Mouse (Mus musculus) retina, postnatal 7 days (tissue): ENCODE measurements at regions not wholly inside any gene's neighbourhood (a gene's known extent, or its start where the extent isn't known, plus 50 kb on each side); places are given as distances from the start of the nearest gene placed in this dataset.

Source experiments
- DNase-seq: peaks from one replicate; pipeline ENCODE4 v3.0.0-alpha.2; 2012; ENCODE audit warnings: low read depth, low spot score

DNA sequence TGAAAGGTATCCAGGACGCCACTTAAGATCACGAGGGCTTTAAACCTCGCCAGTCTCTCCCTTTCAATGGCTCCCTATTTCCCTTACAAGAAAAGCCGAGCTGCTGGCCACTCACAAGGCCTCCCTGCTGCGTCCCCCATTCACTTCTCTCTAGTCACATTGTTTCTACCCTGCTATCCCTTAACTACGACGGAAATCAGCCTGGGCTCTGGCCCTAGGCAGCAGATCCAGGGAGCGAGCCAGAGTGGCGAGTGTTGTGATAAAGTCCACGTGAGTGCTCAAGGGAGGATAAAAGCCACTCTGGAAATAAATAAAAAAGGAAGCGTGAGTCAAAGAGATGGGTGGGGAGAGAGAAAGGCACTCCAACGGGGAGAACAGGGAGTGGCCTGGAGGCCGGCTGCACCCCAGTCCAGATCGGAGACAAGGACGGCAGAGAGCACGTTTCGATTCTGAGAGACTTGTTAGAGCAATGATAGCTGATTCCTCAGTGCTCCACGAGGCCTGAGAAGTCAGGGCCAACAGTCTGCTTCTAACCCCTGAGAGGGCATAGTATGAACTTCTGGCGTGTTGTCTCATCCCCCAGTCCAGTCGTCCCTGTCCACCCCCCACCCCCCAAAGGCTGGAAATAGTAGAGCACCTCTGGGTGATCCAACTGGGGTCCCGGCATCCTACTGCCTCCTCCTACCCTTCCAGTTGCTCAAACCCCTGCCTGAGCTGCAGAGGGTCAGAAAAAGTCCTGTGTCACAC is 84.8 kb upstream of the Calm2 start:
- no peak for DNase-seq

DNA sequence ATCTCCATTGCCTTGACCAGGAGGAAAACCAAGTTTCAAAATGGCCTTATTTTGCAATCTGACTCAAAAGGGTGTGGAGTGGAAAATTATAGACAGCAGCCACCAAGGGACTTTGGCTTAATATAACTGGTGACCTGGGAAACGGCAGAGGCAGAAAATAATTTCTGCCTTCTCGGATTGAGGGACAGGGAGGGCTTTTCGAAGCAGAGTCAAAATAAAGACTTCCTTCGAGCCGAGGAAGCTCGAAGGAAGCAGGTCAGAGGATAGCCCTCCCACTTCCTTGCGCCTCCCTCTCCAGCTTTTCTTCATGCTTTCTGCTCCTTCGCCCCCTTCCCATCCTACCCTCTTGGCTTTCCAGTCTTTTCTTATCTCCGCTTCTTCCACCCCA is 85.4 kb upstream of the Calm2 start:
- DNase-seq, result no peak

GRCm38 (mm10) chr17:87532762-87533161 is 86.0 kb upstream of the Calm2 start:
- DNase-seq, result no peak

- no peak for DNase-seq
Measured at GRCm38 (mm10) chr17:87549568-87549967, 86.2 kb upstream of the Epcam start.

DNA sequence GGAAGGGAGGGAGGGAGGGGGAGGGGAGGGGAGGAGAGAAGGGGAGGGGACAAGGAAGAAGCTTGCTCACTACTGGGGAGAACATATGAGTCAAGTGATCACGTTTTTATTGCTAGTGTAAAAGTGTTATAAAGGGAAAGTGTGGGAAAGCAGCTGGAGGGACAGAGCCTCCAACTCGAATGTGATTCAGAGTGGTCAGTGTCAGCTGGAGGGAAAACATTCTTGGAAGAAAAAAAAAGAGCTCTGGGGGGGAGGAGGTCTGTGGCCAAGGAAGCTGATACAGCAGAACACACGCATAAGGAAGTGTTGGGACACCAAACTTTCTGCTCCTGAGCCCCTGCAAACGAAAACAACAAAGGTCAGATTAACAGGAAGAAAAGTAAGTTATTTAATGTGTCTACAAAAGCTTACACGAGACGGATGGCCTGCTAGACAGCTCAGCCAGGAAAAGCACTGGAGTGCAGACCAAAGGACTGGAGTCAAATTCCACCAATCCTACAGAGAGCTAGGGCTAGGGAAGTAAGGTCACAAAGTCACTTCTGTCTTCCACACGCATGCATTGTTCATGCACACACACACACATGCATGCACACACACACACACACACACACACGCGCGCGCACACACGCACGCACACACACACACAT is 85.1 kb upstream of the Epcam start:
- no peak for DNase-seq

GRCm38 (mm10) chr17:87554561-87554960 is 81.2 kb upstream of the Epcam start:
- DNase-seq, result peak; percentile 36

GRCm38 (mm10) chr17:87558419-87558818 is 77.4 kb upstream of the Epcam start:
- no peak for DNase-seq

DNA sequence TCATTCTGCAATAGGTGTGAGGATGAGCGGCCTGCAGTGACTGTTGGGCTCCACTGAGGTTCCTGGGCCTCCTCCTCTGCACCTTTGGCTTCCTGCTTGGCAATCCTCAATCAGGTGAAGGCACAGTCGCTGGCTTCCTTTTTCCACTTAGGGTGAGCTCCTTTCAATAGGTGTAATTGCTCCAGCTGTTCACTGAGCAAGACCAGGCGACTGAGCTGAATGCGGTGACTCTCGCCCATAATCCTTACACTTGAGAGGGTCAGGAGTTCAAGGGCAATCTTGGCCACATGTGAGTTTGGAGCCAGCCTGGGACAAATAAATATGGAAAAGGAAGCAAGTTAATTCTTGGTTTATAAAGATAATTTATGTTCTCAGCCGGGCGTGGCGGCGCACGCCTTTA is 76.1 kb upstream of the Epcam start:
- DNase-seq, result no peak

- no peak for DNase-seq
Measured at GRCm38 (mm10) chr17:87560923-87561322, 74.9 kb upstream of the Epcam start.

GRCm38 (mm10) chr17:87563375-87563774 is 72.4 kb upstream of the Epcam start:
- no peak for DNase-seq

- DNase-seq, result no peak
Measured at GRCm38 (mm10) chr17:87565631-87566030, 70.1 kb upstream of the Epcam start.

GRCm38 (mm10) chr17:87566296-87566695 is 69.5 kb upstream of the Epcam start:
- no peak for DNase-seq

DNA sequence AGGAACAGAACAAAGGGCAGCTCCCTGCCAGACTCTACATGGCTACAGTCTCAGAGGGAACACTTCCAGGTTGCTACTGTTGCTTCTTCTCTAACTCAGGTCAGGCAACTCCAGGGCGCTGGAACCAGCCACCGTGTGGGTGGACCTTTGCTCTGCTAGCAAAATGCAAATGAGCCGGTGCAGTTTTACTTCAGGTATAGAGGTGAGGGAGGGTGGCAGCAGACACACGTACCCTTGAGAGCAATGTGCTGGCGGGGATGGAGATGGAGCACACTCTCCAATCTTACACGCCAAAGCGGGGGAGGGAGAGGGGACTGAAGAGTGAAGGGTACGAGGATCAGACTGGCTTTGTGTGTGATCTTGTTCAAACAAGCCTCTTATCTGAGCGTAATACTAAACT is 68.8 kb upstream of the Epcam start:
- DNase-seq, result no peak

GRCm38 (mm10) chr17:87567475-87567874 is 68.3 kb upstream of the Epcam start:
- no peak for DNase-seq

- DNase-seq, result no peak
Measured at GRCm38 (mm10) chr17:87569981-87570380, 65.8 kb upstream of the Epcam start.

DNA sequence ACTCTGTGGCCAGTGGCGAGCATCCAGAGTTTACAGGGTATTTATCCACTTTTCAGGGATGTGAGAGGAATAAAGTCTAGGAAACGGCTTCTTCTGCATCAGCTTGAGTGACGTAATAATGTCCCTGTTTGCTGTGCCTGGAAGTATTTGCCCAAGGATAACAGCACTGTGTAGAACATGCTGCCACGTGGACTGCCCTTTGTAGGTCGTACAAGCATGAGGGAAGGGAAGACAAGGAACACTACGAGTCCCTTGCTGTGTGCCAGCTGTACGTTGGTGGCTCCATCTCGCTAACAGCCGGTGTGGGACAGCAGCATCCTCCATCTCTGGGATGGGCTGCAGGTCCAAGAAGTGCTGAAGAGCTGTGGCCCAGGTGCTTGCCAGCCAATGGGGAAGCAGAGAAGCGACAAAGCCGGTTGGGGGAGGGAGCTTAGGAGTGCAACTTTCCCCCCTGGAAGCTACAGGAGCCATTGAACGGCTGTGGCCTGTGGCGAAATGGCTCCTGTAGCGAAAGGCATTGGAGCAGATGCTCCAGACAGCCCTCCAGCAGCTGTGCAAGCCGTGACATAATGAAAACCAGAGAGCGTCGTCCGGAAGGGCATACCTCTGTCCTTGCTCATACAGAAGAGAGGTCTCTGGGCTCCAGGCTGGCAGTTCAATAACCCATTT is 65.0 kb upstream of the Epcam start:
- no peak for DNase-seq

- DNase-seq, result peak; percentile 79
Measured at GRCm38 (mm10) chr17:87571345-87571932, 64.3 kb upstream of the Epcam start.

DNA sequence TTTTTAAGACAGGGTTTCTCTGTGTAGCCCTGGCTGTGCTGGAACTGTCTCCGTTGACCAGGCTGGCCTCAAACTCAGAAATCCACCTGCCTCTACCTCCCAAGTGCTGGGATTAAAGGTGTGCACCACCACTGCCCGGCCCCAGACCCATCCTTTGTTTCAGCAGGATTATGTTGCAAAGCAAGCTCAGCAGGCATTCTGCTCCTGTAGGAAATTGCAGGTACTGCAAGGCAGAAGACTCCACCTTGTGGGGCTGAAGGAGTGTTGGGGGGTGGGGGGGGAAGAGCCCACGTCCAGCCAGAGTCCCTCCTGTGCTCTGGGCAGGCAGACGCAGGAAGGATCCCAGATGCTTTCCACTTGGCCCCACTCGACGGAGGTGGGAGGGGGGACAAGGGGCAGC is 52.2 kb upstream of the Epcam start:
- no peak for DNase-seq

- no peak for DNase-seq
Measured at GRCm38 (mm10) chr17:87585355-87585754, 50.4 kb upstream of the Epcam start.
